Mouse (Mus musculus): ENCODE data around the gene Gm16223.
A peak's percentile ranks its signal among the peaks of the same experiment; 100 is the strongest.

Gene Gm16223

GRCm38 (mm10) chr5:42067476-42068187, at the start of gene Gm16223:
Gene Gm16223 (plus strand): TSS chr5:42067960.
- DNase-seq: peak; percentile 90

DNA sequence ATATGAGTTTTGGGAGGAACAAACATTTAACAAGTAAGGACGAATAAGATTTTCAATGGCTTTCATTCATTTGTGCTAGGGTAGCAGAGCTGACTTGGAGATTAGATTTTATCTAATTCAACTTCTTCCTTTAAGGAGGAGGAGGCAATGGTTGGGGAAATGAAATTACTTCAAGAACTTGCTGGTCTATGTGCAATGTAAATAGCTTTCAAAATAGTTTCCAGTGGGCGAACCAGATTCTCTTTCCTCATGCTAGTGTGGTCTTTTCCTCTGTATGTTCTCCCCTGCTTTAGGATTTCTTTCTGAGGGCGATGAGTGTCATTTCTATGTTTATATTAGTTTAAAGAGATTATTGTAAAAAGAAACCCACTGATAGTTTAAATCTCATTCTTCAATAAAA, 45.7 kb upstream of the Gm16223 start:
- DNase-seq: no peak

GRCm38 (mm10) chr5:42023521-42023920, 44.2 kb upstream of the Gm16223 start:
- DNase-seq: no peak

GRCm38 (mm10) chr5:42036388-42037082, 31.2 kb upstream of the Gm16223 start:
- DNase-seq: no peak

GRCm38 (mm10) chr5:42054636-42055035, 13.1 kb upstream of the Gm16223 start:
- no peak for DNase-seq

GRCm38 (mm10) chr5:42055151-42055550, 12.6 kb upstream of the Gm16223 start:
- no peak for DNase-seq

DNA sequence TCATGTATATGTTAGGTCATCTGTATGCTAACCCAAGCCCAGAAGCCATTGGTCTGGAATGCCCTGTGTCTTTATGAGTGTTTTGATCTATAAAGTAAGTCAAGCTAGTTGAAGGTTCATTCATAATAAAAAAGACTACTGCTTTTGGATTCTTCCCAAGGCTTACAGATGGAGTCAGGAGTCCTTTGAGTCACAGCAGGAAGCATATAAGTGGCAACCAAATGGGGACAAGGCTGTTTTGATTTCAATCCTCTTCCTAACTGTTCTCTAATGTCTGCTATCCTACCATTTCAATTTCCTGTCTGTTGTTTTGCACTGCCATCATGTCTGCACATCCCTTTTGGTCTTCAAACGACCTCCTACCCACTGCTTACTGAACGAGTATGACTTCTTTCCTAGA, 2.7 kb upstream of the Gm16223 start:
- no peak for DNase-seq

- no peak for DNase-seq
These were observed 685 bp upstream of the Gm16223 start for GRCm38 (mm10) chr5:42067075-42067474.

- peak; percentile 11 for DNase-seq
These were observed 424 bp downstream of the Gm16223 start for GRCm38 (mm10) chr5:42068188-42068579.

GRCm38 (mm10) chr5:42116586-42117346, 49.0 kb downstream of the Gm16223 start:
- DNase-seq: no peak

DNA sequence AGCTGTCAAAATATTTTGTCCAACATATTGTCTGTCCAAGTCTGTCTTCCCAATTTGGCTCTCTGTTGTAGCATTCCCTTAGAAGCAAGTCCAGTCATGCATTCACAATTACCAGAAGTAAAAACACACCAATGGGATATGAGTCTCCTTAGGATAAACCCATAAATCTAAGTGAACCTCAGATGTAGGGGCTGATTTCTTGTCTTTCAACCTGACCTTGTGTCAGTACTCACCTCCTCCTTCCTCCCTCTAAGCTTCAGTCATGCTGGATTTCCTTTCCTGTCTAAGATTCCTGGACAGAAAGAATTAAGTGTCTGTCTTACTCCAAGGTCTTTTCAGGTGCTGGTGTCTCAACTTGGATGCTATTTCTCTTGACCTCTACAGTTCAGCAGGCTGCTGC, 57.8 kb downstream of the Gm16223 start:
- no peak for DNase-seq

DNA sequence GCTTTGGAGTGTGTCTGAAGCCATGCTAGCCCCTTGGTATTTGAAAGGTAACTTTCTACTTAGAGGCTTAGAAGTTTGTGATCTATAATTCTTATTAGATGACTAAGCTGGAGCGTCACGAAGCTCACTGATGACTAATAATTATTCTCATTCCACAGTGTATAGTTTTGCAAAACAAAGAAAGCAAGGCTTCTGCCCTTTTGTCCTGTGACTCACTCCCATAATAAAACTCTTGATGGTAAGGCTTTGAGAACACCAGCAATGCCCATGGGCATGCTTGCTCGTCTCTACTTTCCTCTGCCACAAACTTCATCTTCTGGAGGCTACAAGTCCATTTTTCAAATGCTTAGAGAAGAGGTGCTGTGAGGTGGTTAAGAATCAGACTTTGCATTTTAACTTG, 87.9 kb downstream of the Gm16223 start:
- no peak for DNase-seq

DNA sequence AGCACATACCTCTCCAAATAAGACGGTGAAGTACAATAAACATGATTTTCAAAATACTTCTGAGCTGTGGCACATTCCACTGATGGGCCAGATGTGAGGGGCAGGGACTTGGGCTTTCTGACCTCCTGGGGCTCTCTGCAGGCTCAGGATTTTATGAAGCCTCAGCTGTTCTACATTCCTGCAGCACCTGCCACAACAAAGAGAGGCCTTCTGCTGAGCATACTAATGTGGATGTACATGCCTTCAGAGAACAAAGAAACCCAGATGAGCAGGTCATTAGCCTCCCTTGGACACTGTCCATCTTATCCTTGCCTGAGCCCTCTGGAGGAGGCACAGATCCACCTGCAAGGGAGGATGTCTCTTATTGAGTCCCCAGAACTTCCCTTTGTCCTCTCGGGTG, 97.0 kb downstream of the Gm16223 start:
- peak; percentile 6 for DNase-seq

DNA sequence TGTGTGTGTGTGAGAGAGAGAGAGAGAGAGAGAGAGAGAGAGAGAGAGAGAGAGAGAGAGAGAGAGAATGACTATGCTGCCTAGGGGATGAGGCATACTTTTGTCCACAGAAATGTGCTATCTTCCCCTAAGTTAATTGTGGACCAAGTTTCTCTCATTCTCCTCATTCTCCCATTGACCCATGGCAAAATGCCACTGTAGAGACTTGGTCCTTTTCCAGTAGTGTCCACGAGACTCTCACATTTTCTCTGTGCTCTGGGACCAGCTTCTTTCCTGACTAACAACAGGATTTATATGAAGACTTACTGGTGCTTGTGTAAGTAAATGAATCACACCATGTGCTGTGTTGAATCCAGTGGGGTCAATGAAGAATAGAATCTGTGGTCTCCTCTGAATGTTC, 98.6 kb downstream of the Gm16223 start:
- no peak for DNase-seq

DNA sequence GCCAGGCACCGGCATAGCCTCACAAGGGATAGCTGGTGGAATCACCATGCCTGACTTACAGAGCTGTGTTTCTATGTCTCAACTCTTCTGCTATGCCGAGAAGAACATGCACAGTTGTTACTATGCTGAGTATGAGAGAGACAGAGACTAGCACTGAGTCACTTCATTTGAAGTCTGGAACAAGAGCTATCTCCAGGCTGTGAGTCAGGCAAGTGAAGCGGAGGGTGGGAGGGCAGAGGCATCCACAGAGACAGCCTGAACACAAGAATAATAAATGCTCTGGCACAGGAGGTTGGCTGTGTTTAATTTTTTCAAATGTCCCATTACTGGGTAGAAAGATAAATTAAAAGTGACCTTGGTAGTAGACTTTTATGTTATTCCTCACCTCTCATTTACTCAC, 100.3 kb downstream of the Gm16223 start:
- DNase-seq: no peak

- DNase-seq: no peak
These were observed 101.0 kb downstream of the Gm16223 start for GRCm38 (mm10) chr5:42168785-42169184.

- no peak for DNase-seq
These were observed 106.3 kb downstream of the Gm16223 start for GRCm38 (mm10) chr5:42174109-42174508.

- no peak for DNase-seq
These were observed 107.7 kb downstream of the Gm16223 start for GRCm38 (mm10) chr5:42175424-42175823.

DNA sequence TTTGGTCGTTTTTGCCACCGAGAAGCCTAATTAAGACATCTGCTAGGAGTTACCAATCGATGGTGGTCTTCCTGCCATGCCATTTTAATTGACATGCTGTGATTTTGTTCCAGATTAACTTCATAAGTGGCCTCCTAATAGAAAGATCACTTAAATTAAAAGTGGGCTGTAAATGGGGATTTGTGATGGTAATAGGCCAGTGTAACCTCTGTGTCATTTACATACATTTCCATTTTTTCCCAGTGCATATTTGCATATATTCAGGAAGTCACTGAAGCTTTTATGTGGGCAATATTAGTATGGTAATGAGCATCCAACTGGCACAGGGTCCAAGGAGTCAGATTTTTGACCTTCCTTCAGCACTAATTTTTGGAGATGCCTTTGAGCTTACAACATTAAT, 130.7 kb downstream of the Gm16223 start:
- no peak for DNase-seq

GRCm38 (mm10) chr5:42207456-42208122, 139.8 kb downstream of the Gm16223 start:
- DNase-seq: no peak

DNA sequence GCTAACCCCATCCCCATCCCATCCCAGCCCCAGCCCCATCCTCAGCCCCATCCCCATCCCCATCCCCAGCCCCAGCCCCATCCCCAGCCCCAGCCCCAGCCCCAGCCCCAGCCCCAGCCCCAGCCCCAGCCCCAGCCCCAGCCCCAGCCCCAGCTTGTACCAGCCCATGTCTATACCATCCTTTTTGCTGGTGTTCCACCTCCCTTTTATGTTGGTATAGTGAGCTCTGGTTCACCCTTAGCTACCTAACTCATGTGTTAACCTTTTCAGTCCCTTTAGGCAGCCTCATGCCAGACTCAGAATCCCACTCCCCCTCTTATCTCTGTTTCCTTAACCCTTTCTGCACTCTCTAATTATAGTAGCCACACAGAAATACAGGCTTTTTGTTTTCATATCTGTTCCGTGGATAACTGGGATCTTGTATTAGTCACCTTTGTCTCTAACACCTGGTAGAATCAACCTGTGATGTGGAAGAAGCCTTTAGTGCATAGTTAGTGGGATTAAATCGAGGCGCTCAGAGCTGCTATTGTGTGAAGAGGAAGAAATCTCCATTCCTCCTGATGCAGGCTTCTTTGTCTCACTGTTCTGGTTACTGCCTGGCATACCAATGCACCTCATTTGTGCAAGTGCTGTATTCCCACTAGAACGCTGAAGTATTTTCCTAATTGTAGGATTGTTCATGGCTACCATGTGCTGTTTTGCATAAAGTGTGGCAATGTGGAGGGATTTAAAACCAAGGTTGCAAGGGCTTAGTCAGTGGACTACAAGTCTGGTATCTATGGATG, 144.0 kb downstream of the Gm16223 start:
- DNase-seq: no peak

DNA sequence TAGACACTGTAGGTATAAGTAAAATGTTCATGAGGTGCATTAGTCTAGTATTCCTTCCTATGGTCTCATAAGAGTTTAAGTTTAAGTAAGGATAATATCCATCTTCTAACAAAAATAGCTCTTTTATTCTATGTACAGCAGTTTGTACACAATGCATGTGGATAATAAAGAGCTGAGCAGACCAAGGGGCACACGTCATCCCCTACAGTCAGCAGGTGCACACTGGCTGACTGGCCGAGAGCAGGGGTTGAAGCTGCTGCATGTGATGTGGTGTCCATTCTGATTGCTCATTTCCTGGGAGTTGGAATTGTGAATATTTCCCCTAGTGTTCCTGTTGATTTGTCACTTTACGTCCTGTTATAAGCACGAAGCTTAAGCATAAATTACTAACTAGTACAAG, 144.6 kb downstream of the Gm16223 start:
- DNase-seq: no peak

- no peak for DNase-seq
These were observed 157.1 kb downstream of the Gm16223 start for GRCm38 (mm10) chr5:42224840-42225239.
